Mouse (Mus musculus) embryo, embryonic 11 days (tissue): ENCODE results near the gene Fzd1.

ENCODE experiments used
- DNase-seq: peaks from one replicate; pipeline ENCODE4 v3.0.0-alpha.2; 2015

The Fzd1 gene

GRCm38 (mm10) chr5:4742722-4743121, 15.1 kb downstream of the Fzd1 start:
- no peak for DNase-seq

- peak; percentile 12 for DNase-seq
These were observed 20.8 kb downstream of the Fzd1 start for GRCm38 (mm10) chr5:4737013-4737412.

- DNase-seq, result no peak
These were observed 22.4 kb downstream of the Fzd1 start for GRCm38 (mm10) chr5:4735461-4735860.

GRCm38 (mm10) chr5:4733239-4733638, 24.6 kb downstream of the Fzd1 start:
- no peak for DNase-seq

GRCm38 (mm10) chr5:4732241-4733229, 25.3 kb downstream of the Fzd1 start:
- DNase-seq, result no peak

GRCm38 (mm10) chr5:4731743-4732215, 26.1 kb downstream of the Fzd1 start:
- DNase-seq, result no peak

- DNase-seq, result no peak
These were observed 26.8 kb downstream of the Fzd1 start for GRCm38 (mm10) chr5:4731064-4731463.
